8 mouse cellular contexts compared by ENCODE assay signal in genomic region chr9:45415912-45416311, GRCm38 (mm10). TPM values are rescaled to one million over a fixed set of nuclear protein-coding genes. Genes with fewer than 3 reads are reported as not detected.
DNase-seq lines count a peak whose midpoint lies in the region; ATAC-seq and TF ChIP-seq lines count a peak whose summit lies in the region.

No protein-coding gene starts in this region.

- peak; percentile 70 for DNase-seq in adrenal gland, postnatal 10 days
- no peak for DNase-seq in adrenal gland, adult 8-10 months
- no peak for DNase-seq in liver, postnatal 0 days
- DNase-seq in liver, embryonic 11.5 days (ENCODE audit: low spot score): no peak
- DNase-seq in cerebellum, adult 8-10 months: peak; percentile 76
- peak; percentile 11 for DNase-seq in lung, adult 18-20 months
- DNase-seq in right cerebral cortex, postnatal 25 days: peak; percentile 71

- 44% methylated on average over 4 of the region's 4 CpGs for WGBS in liver, postnatal 0 days (ENCODE audit: insufficient replicate concordance)
- 49% methylated on average over 4 of the region's 4 CpGs for WGBS in liver, embryonic 11.5 days

- no peak overlapping the region for H3K4me2 ChIP-seq in liver, postnatal 0 days (ENCODE audit: low read depth, low read length)
- H3K4me2 ChIP-seq in liver, embryonic 11.5 days: no peak overlapping the region

- H3K4me3 ChIP-seq in liver, postnatal 0 days (ENCODE audit: low read depth, low read length): no peak overlapping the region
- H3K4me3 ChIP-seq in liver, embryonic 11.5 days (ENCODE audit: low read depth, low read length): no peak overlapping the region

- peaks cover 4% of the 10 kb centered on the region for H3K4me1 ChIP-seq in liver, postnatal 0 days (ENCODE audit: insufficient read depth)
- H3K4me1 ChIP-seq in liver, embryonic 11.5 days (replicated peaks; ENCODE audit: control insufficient read depth, insufficient read depth, low read length): no peaks in the 10 kb centered on the region

- H3K9ac ChIP-seq in liver, postnatal 0 days (replicated peaks): no peak overlapping the region
- no peak overlapping the region for H3K9ac ChIP-seq in liver, embryonic 11.5 days (ENCODE audit: low read depth, low read length)

- no peak overlapping the region for H3K27ac ChIP-seq in liver, postnatal 0 days (ENCODE audit: low read depth)
- no peak overlapping the region for H3K27ac ChIP-seq in liver, embryonic 11.5 days (ENCODE audit: low read depth, low read length)

- no peaks in the 10 kb centered on the region for H3K27me3 ChIP-seq in liver, postnatal 0 days (ENCODE audit: insufficient read depth, low read length)
- H3K27me3 ChIP-seq in liver, embryonic 11.5 days (replicated peaks; ENCODE audit: control insufficient read depth, insufficient read depth, low read length): 0 out of 2 replicates have a peak, but pooled peaks cover 3% of the 10 kb centered on the region

- no peaks in the 10 kb centered on the region for H3K36me3 ChIP-seq in liver, postnatal 0 days (replicated peaks; ENCODE audit: insufficient read depth, low read length)
- H3K36me3 ChIP-seq in liver, embryonic 11.5 days (ENCODE audit: control insufficient read depth, insufficient read depth, low read length): no peaks in the 10 kb centered on the region

- no peak for ATAC-seq in liver, postnatal 0 days
- no peak for ATAC-seq in liver, embryonic 11.5 days (replicated peaks; ENCODE audit: low FRiP score)
- ATAC-seq in granulocyte monocyte progenitor cell, adult 5-6 weeks (replicated peaks; ENCODE audit: poor library complexity, severe bottlenecking): peak; percentile 23; the same call in 1 of the 2 replicates

- TF ChIP-seq EP300 in liver, postnatal 0 days (IDR thresholded peaks at IDR 0.05; ENCODE audit: low read depth): no peak

- TF ChIP-seq CTCF in liver, postnatal 0 days (IDR thresholded peaks at IDR 0.05; ENCODE audit: low read depth): peak; percentile 66

- no peaks in the 10 kb centered on the region for H3K9me3 ChIP-seq in liver, postnatal 0 days (ENCODE audit: low read length)
- no peaks in the 10 kb centered on the region for H3K9me3 ChIP-seq in liver, embryonic 11.5 days (ENCODE audit: control insufficient read depth, low read length)

RNA-seq across cellular contexts. Expression of gene Dscaml1, which starts 10.5 kb away (rescaled TPM):
- 1 to 10 TPM in 1 of 2 experiments, under 1 TPM in 1; 0.33 to 1.1 TPM for total RNA-seq in adrenal gland, postnatal 10 days (2021)
- total RNA-seq in adrenal gland, adult 8-10 months (2022): 1 to 10 TPM; 1.7 to 3.7 (median 2.6) TPM
- polyA plus RNA-seq in liver, postnatal 0 days (2015; fragmentation: Nextera tagmentation; extraction: Ambion mirVana): not detected in 2 replicates
- polyA plus RNA-seq in liver, embryonic 11.5 days (2014; fragmentation: Nextera tagmentation; extraction: Ambion mirVana): 0.08 and 0.27 TPM in 2 replicates
- not detected in 2 replicates for total RNA-seq in granulocyte monocyte progenitor cell, adult 5-6 weeks (2014; fragmentation: Nextera tagmentation)
- not detected in 2 replicates for total RNA-seq in granulocyte monocyte progenitor cell, adult 5-6 weeks (2017)

RNA-seq across cellular contexts. Expression of gene Fxyd2, which starts 16.4 kb away (rescaled TPM):
- 1 to 10 TPM; 2.3 to 7.3 TPM for total RNA-seq in adrenal gland, postnatal 10 days (2021)
- 10 to 100 TPM in 1 of 4 experiments, 1 to 10 TPM in 3; 4.9 to 10.4 (median 7.3) TPM for total RNA-seq in adrenal gland, adult 8-10 months (2022)
- 0.65 and 1.3 TPM in 2 replicates for polyA plus RNA-seq in liver, postnatal 0 days (2015; fragmentation: Nextera tagmentation; extraction: Ambion mirVana)
- polyA plus RNA-seq in liver, embryonic 11.5 days (2014; fragmentation: Nextera tagmentation; extraction: Ambion mirVana): 2.2 and 2.4 TPM in 2 replicates
- total RNA-seq in granulocyte monocyte progenitor cell, adult 5-6 weeks (2014; fragmentation: Nextera tagmentation): not detected in 2 replicates
- 1.6 and 2.5 TPM in 2 replicates for total RNA-seq in granulocyte monocyte progenitor cell, adult 5-6 weeks (2017)

RNA-seq across cellular contexts. Expression of gene Fxyd6, which starts 45.9 kb away (rescaled TPM):
- total RNA-seq in adrenal gland, postnatal 10 days (2021): 100 to 1,000 TPM in 1 of 2 experiments, 10 to 100 TPM in 1; 97.7 to 120 TPM
- total RNA-seq in adrenal gland, adult 8-10 months (2022): 100 to 1,000 TPM; 307 to 396 (median 352) TPM
- polyA plus RNA-seq in liver, postnatal 0 days (2015; fragmentation: Nextera tagmentation; extraction: Ambion mirVana): 1.5 and 1.9 TPM in 2 replicates
- 14.0 and 14.2 TPM in 2 replicates for polyA plus RNA-seq in liver, embryonic 11.5 days (2014; fragmentation: Nextera tagmentation; extraction: Ambion mirVana)
- total RNA-seq in granulocyte monocyte progenitor cell, adult 5-6 weeks (2014; fragmentation: Nextera tagmentation): not detected in 2 replicates
- total RNA-seq in granulocyte monocyte progenitor cell, adult 5-6 weeks (2017): not detected in 2 replicates

Comparison
In these comparisons a context has a peak if more than half of its experiments do, and no peak if none do; other contexts are left out.
1. DNase-seq: peak in adrenal gland, postnatal 10 days (single experiment), cerebellum, adult 8-10 months (single experiment), lung, adult 18-20 months (2 of 2) and right cerebral cortex, postnatal 25 days (single experiment); none in adrenal gland, adult 8-10 months (single experiment), liver, postnatal 0 days (single experiment) and liver, embryonic 11.5 days (single experiment).
2. RNA of gene Fxyd6, which starts 45.9 kb away (total RNA-seq): 307 to 396 TPM in adrenal gland, adult 8-10 months and 97.7 to 120 TPM in adrenal gland, postnatal 10 days; not detected in granulocyte monocyte progenitor cell, adult 5-6 weeks; every median in the first group is over 10 times any median in the second.